Mouse (Mus musculus): ENCODE results near the gene Tmem120b.

Tmem120b gene

GRCm38 (mm10) chr5:123068115-123068514, at the start of gene Tmem120b:
Gene Tmem120b (plus strand): TSS chr5:123068415.
- no peak for DNase-seq (ENCODE audit: low read depth, low spot score)

GRCm38 (mm10) chr5:123019336-123020016, 48.7 kb upstream of the Tmem120b start:
- no peak for DNase-seq (ENCODE audit: low read depth, low spot score)

- no peak for DNase-seq (ENCODE audit: low read depth, low spot score)
Measured at GRCm38 (mm10) chr5:123020426-123020825, 47.8 kb upstream of the Tmem120b start.

- no peak for DNase-seq (ENCODE audit: low read depth, low spot score)
Measured at GRCm38 (mm10) chr5:123021438-123021837, 46.8 kb upstream of the Tmem120b start.

GRCm38 (mm10) chr5:123023049-123023448, 45.2 kb upstream of the Tmem120b start:
- DNase-seq (ENCODE audit: low read depth, low spot score), result no peak

- DNase-seq (ENCODE audit: low read depth, low spot score), result no peak
Measured at GRCm38 (mm10) chr5:123024312-123024711, 43.9 kb upstream of the Tmem120b start.

GRCm38 (mm10) chr5:123024965-123025573, 43.1 kb upstream of the Tmem120b start:
- DNase-seq (ENCODE audit: low read depth, low spot score), result no peak

- no peak for DNase-seq (ENCODE audit: low read depth, low spot score)
Measured at GRCm38 (mm10) chr5:123026414-123026813, 41.8 kb upstream of the Tmem120b start.

- no peak for DNase-seq (ENCODE audit: low read depth, low spot score)
Measured at GRCm38 (mm10) chr5:123027436-123027835, 40.8 kb upstream of the Tmem120b start.

- DNase-seq (ENCODE audit: low read depth, low spot score), result no peak
Measured at GRCm38 (mm10) chr5:123029729-123030128, 38.5 kb upstream of the Tmem120b start.

GRCm38 (mm10) chr5:123031312-123031711, 36.9 kb upstream of the Tmem120b start:
- DNase-seq (ENCODE audit: low read depth, low spot score), result no peak

GRCm38 (mm10) chr5:123033646-123034160, 34.5 kb upstream of the Tmem120b start:
- DNase-seq (ENCODE audit: low read depth, low spot score), result no peak

- DNase-seq (ENCODE audit: low read depth, low spot score), result no peak
Measured at GRCm38 (mm10) chr5:123035089-123035488, 33.1 kb upstream of the Tmem120b start.

GRCm38 (mm10) chr5:123035564-123035963, 32.7 kb upstream of the Tmem120b start:
- DNase-seq (ENCODE audit: low read depth, low spot score), result peak; percentile 88

- DNase-seq (ENCODE audit: low read depth, low spot score), result no peak
Measured at GRCm38 (mm10) chr5:123038115-123038514, 30.1 kb upstream of the Tmem120b start.

- peak; percentile 90 for DNase-seq (ENCODE audit: low read depth, low spot score)
Measured at GRCm38 (mm10) chr5:123039120-123039752, 29.0 kb upstream of the Tmem120b start.

GRCm38 (mm10) chr5:123040796-123041195, 27.4 kb upstream of the Tmem120b start:
- DNase-seq (ENCODE audit: low read depth, low spot score), result peak; percentile 74

GRCm38 (mm10) chr5:123043856-123044255, 24.4 kb upstream of the Tmem120b start:
- DNase-seq (ENCODE audit: low read depth, low spot score), result peak; percentile 70

- DNase-seq (ENCODE audit: low read depth, low spot score), result peak; percentile 92
Measured at GRCm38 (mm10) chr5:123045561-123046295, 22.5 kb upstream of the Tmem120b start.

- DNase-seq (ENCODE audit: low read depth, low spot score), result no peak
Measured at GRCm38 (mm10) chr5:123046916-123047315, 21.3 kb upstream of the Tmem120b start, which contains the start of gene Morn3. Gene Morn3 (minus strand): TSS chr5:123047016.

GRCm38 (mm10) chr5:123049271-123049670, 18.9 kb upstream of the Tmem120b start:
- DNase-seq (ENCODE audit: low read depth, low spot score), result peak; percentile 88

GRCm38 (mm10) chr5:123050918-123051317, 17.3 kb upstream of the Tmem120b start:
- DNase-seq (ENCODE audit: low read depth, low spot score), result no peak

Data from ES-CJ7 (cell line).